Mouse (Mus musculus): ENCODE measurements around the gene Dcun1d4. TPM values are rescaled to one million over a fixed set of nuclear protein-coding genes. Genes with fewer than 3 reads are reported as not detected.
A peak's percentile ranks its signal among the peaks of the same experiment; 100 is the strongest.
"Not testable (repeated sequence)": the region's sequence is repeated elsewhere in the genome, so short reads cannot be mapped to it uniquely, and the experiment has no call there.

Dcun1d4 gene
- 10 to 100 TPM; 39.8 to 49.4 TPM for total RNA-seq (2021)
- polyA plus RNA-seq (2012; rRNA removed): 2.3 and 3.5 TPM in 2 replicates
- long read RNA-seq, full-length matches to known transcripts: 15 of 22 reads
- long read RNA-seq, partial matches to known transcripts: 0 of 22 reads
- long read RNA-seq, other reads (novel, unspliced or antisense): 7 of 22 reads

GRCm38 (mm10) chr5:73480700-73481099 is at the start of gene Dcun1d4:
Gene Dcun1d4, plus strand, starts transcription at chr5:73481000.
- DNase-seq: no peak

GRCm38 (mm10) chr5:73431581-73431980 is 49.2 kb upstream of the Dcun1d4 start:
- DNase-seq: peak; percentile 80

- DNase-seq: no peak
Observed at GRCm38 (mm10) chr5:73432805-73433204, 48.0 kb upstream of the Dcun1d4 start.

DNA sequence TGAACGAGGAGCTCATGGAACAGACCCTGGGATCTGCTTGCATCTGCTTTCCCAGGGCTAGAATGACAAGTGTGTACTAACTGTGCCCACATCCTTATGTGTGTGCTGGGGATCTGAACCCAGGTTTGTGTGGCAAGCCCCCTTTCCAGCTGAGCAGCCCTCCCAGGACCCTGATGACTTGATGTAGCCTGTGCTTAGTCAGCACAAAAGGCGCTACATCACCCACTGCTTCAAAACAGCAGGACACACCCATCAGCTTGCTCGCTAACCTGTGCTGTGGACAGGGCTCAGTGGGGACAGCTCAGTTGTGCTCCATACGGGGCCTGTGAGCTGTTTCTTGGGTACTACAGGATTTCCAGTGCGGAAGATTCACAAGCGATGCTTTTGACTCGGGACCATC is 46.0 kb upstream of the Dcun1d4 start:
- DNase-seq: no peak

- no peak for DNase-seq
Observed at GRCm38 (mm10) chr5:73442176-73442575, 38.6 kb upstream of the Dcun1d4 start.

- DNase-seq: no peak
Observed at GRCm38 (mm10) chr5:73450276-73450675, 30.5 kb upstream of the Dcun1d4 start.

DNA sequence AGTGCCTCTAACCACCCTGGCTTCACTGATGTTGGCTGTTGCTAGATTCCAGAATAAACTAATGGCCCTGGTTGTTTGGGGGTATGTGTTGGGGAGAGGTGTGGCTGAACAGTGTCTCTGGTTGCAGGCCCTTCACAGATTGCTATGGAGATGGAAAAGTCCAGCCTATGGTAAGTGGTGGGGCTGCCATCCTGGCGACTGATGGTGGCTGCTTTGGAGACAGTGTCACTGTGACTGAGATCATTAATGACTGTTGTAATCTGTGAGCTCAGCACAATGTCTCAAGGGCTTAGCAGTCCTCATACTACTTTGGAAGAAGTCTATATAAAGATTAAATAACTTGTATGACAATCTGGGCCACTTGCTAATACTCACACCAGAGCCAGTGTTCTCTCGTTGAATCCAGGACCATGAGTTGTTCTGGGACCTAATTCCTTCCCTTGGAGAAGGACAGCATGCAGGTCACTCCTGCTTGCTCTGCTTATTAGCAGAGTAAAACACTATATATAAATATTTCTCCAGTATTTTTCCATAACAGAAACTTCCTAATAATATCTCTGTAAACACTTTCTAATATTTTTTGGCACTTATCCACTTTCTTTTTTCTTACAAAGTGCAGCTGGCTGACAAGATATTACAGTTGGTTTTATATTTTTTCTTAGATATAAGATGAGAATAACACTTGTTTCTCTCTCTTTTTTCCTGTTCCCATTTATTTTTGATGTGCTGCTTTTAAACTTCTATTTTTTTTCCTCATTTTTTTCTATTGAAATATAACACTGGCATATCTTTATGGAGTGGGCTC is 26.1 kb upstream of the Dcun1d4 start:
- no peak for DNase-seq

DNA sequence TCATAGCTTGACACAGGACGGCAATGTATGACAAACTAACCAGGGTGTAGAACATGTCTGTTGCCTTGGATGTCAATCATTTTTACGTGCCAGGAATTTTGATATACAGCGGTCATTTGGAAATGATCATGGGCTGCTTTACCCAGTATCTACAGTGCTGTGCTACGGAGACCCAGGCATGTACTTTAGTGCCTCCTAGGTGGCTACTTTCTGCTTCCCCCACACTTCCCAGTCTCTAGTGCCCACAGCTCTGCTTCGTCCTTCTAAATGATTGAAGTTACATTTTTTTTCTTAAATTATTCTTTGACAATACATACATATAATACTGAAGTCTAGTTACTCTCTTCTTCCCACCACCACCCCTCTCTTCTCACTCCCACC is 25.5 kb upstream of the Dcun1d4 start:
- DNase-seq: no peak

GRCm38 (mm10) chr5:73468462-73469433 is 12.1 kb upstream of the Dcun1d4 start:
- DNase-seq: no peak

DNA sequence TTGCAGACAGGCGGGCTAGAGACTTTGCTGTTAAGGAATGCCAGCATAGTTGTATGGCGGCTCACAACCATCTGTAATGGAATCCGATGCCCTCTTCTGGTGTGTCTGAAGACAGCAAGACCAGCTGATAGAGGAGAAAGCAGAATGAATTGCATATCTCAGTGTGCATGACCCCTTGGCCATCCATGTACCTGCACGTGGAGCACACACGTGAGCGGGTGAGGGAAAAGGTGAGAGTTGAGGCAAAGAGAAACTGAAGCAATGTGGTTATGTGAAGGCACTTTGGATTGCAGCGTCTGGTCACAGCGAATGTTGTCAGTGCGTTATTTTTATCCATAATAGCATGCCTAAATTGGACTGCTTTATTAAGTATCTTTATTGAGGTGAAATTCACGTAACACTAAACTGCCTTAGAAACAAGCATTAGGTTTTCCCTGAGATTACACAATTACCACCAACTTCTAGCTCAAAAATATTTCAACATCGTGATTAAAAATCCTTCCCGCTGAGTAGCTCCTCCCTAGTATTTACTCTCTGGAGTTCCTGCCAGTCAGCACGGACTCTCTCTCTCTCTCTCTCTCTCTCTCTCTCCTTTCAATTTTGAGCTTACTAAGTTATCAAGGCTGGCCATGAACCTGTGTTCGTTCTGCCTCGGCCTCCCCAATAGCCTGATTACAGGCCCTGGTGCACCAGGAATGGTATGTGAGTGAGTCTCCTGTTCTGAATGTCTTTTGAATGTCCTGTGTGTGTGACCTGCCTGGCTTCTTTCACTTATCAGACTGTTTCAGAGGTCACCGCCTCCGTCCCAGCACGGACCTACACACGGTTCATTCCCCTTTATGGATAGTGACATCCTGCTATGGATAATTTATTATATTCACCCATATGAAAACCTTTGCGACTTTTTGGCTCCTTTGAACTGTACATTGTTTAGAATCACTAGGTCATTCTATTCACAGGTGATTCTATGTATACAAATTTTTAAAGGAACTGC is 6.1 kb upstream of the Dcun1d4 start:
- DNase-seq: no peak

DNA sequence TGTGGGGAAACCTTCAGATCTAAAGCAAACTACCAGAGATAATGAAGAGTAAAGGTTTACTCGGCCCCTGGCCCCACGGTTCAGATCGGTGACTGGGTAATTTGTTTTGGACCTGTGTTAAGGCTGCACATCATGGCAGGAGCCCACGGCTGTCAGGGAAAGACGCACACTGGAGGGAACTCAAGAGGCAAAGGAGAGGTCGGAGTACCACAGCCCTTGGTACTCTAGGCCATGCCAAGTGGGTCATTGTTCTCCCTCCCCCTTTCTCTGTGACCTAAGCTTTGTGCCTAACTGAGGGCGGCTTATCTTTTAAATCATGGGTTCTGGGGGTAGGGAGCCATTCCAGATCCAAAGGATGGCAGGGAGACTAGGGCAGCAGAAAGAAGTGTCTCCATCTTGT is 601 bp downstream of the Dcun1d4 start:
- DNase-seq: no peak

DNA sequence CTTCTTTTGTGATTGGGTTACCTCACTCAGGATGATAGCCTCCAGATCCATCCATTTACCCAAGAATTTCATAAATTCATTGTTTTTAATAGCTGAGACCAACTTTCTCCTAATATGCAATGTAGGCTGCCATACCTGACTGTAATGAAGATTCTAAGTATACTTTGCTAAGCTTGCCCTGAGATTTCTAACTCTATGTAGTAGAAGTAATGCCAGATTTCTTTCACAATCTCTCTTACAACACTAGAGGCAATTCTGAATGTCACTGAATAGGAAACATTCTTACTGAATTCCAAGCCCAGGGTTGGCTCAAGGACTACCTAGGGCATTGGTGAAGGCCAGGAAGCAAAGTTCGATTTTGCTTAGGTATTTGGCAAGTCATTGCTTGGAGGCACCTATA is 1.6 kb downstream of the Dcun1d4 start:
- not testable (repeated sequence) for DNase-seq

DNA sequence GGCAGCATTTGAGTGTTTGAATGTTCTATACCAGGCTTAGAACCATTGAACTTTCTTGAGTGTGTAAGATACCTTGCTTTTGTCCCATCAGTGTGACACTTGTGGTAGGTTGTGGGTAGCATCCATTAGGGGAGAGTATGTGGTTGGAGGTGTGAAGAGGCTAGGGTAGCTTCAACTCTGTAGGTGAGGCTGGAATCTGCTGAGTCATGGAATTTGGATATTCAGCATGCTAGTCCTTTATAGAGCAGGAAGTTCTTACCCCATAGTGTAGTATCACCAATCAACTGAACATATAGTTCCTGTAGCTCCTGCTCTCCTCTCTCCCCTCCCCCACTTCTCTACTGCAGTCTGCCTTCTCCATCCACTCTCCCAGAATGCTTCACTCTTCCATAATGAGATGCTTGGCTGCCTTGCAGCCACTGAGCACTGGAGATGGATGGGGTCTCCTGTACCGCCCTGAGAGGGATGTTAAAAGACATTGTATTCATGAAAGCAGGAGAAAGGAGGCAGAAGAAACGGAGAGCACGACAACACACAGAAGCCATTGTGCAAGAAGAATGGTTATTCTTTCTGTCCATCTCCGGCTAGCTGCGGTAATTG is 3.3 kb downstream of the Dcun1d4 start:
- DNase-seq: no peak

GRCm38 (mm10) chr5:73486451-73486850 is 5.7 kb downstream of the Dcun1d4 start:
- DNase-seq: no peak

- peak; percentile 41 for DNase-seq
Observed at GRCm38 (mm10) chr5:73489915-73490314, 9.1 kb downstream of the Dcun1d4 start.

DNA sequence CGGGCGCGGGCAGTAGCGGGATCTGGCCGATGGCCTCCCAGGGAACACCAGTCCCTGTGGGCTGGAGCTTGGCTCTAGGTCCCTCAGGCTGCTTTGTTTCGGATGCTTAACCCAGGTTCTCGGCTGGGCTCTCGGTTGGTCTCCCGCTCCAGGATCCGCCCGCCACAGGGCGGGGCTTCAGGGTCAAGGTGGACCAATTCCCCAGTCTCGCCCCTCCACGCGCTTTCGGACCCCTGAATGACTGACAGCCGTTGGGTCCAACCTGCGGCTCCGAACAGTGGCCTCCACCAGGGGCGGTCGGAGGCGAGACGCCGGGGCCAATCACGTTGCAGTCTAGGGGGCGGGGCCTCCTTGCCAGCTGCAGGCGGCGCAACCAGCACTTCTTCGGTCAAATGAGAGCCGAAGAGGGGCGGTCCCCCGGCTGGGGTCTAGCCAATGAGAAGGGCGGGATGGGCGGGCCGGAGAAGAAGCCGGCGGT is 9.8 kb downstream of the Dcun1d4 start:
- peak; percentile 100 for DNase-seq

DNA sequence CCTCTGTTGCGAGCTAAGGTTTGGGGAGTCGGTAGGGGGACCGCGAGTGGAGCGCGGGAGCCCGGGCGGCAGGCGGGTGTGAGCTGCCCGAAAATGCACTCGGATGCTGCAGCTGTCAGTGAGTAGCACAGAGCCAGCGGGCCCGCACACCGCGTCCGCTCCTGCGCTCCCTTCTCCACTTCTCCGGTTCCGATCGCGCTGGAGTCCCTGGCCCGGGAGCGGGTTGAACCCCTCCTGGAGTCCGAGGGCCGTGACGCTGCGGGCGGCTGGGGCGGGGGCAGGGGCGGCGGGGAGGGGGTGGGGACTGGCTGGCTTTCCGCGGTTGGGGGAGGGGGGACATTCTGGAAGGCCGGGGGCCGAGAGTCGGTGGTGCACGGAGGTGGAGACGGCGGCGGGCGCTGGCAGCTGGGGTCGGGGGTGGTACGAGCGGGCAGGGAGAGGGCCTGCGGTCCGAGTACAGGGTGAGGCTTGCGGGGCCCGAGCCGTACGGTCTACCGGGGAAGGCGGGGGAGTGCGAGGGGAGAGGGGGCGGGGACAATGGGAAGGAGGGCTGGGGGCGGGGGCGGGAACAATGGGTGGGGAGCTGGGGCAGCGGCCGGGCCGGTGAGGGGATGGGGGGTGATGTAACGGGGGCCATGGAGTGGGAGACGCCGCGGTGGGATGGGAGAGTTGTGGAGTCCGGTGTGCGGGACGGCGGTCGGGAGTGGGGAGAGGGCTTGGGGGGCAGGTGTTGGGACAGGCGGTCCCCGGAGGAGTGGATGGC is 10.5 kb downstream of the Dcun1d4 start:
- DNase-seq: no peak

DNA sequence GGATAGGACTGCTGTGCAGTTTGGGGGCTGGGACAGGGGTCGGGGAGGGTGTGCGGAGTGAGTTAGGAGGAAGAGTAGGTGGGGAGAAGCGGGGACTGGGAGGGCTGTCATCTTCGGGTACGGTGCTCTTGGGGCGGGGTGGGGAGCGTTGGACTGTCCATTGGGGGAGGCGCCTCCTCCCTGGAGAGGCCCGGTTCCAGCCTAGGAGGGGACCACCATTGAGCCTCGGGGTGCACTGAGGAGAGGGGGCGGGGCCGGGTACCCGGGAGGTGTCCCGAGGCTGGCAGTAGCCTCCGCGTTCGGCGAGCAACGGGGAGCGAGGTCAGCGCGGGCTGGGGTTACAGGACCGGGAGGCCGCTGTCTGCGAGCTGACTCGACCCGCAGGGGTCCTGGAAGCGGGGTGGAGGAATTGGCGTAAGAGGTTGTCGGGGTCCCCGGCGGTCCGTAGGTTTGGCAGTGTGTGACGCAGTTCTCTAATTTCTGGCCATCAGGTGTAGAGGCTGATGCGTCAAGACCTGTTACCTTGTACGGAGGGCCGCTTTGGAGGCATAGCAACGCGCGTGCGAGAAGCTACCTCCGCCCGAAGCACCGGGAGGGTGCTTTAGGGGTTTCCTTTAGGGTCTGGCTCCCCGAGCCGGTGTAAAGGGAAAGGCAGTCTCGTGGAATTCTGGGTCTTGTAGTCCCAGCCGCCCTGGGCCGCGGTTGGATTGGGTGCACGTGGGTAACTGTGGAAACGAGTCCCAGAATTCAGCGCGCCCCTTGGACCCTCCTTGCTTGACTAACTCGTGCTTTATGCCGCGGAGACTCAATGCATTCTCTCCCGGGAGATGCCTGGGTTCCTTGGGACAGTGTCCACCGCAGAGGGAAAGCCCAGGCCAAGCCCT is 11.3 kb downstream of the Dcun1d4 start:
- peak; percentile 93 for DNase-seq

DNA sequence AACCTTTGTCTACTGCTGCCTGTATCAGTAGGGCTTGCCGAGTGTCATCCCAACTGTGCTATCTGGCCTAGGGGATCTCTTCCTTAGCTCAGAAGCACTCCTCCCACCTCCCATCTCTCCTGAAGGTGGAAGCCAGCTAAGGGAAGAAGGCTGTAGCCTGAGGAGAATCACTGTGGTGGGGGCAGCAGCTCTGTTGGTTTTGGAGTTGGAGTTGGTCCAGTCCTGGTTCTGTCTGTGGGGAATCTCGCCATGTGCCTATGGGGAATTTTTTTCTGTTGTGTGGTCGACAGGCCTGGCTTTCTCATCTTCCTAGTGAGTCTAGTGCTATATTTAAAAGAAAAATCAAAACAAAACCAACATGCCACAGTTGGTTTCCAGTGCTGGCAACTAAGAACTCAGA is 16.6 kb downstream of the Dcun1d4 start:
- no peak for DNase-seq
